Mouse (Mus musculus) cerebellum, adult (tissue): ENCODE results near the gene Ktn1.

Source experiments
- ATAC-seq: cut with Nextera tagmentation; 2 replicates; pipeline ENCODE4 v1.9.2; 2017; ENCODE audit warnings: mild to moderate bottlenecking, moderate library complexity, mixed read lengths; ENCODE audit not compliant: insufficient number of reproducible peaks, low FRiP score, low TSS enrichment

The Ktn1 gene

DNA sequence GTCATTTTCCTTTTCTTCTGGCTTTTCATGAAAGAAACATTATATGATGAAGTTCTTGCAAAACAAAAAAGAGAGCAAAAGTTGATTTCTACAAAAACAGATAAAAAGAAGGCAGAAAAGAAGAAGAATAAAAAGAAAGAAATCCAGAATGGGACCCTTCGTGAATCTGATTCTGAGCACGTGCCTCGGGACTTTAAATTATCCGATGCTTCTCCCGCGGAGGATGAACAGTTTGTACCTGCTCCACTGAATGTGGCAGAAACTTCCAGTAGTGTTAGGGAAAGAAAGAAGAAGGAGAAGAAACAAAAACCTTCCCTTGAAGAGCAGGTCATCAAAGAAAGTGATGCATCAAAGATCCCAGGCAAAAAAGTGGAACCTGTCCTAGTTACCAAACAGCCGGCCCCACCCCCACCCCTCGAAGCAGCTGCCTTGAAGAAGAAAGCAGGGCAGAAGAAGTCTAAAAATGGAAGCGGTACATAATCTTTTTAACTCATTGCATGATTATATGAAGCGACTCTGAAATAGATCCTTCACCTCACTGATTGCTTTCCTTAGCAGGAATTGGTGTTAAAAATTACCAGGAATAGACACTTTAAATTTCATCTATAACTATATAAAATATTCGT is 15.7 kb downstream of the Ktn1 start:
- ATAC-seq, result no peak

DNA sequence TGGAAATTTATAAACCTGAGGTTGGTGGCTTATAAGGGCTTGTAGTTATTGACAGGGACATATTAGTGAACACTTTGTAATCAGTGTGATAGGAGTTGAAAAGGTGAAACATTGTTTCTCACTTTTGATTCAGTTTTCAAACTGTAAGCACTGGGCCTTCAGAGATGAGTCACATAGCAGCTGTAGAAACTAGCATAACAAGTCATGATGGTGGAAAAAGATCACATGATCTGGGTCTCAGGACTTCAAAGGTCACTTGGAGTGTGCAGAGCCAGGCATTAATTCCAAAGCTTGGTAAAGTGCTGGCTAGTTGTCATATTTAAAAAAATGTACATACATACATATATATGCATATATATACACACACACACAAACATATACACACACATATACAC is 16.2 kb downstream of the Ktn1 start:
- no peak for ATAC-seq

DNA sequence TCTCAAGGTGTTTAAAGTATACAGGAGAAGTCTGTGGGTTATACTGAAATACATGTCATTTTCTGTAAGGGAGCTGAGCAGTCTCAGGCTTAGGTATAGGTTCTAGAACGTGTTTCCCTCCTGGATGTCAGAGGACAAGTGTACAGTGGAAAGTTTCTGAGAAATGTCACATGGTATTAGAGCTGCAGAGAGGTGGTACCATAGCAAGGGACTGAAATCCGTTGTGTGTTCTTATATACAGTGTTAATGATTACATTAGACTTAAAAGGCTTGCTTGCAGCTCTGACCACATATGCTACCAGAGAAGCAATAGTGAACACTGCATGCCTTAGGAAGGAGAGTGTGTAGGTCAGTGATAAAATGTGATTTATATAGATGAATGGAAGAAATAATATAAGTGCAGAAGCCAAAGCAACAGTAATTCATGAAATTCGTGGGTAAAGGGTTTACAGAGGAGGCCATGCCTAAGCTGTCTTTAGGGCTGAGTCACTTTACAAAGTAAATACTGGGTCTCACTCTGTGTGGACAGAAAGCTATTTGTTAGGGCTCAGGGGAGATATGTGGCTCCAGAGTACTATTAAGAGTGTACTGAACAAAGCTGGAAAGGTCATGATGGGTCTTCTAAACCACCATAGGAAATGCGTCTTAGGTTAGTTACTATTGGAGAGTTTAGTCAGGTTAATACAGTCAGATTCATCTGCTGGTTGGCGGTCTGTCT is 17.0 kb downstream of the Ktn1 start:
- ATAC-seq, result no peak

DNA sequence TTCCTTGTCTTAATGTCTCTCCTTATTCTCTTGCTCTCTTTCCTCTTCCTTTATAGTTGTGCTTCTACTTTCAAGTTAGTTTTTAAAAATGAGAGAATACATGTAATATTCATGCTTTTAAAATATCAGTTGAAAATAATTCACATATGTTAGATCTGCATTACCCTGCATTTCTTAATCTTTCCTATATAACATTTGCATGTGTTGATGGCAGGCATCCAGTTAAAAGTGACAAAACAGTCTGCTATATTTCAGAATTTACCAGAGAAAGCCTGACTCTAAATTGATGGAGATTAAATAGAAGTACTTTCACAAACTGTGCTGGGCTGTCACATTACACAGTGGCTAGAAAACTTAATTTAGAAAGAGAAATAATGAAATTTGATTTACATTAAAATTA is 19.8 kb downstream of the Ktn1 start:
- ATAC-seq, result no peak

DNA sequence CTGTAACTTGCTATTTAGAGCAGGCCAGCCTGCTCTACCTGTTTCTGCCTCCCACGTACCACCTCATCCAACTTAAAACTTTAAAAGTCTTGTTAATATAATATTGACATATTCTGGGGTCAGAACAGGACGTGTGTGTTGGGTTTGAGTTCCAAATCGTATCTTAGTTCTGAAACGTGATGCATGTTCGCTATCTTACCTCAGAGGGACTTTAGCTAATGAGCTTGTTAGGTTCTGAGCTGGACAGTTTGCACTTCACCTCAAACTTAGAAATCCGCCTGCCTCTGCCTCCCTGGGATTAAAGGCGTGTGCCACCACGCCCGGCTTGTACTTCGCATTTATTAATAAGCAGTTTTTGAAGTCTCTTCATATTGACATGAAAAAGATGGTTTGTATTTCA is 34.6 kb downstream of the Ktn1 start:
- ATAC-seq, result no peak

DNA sequence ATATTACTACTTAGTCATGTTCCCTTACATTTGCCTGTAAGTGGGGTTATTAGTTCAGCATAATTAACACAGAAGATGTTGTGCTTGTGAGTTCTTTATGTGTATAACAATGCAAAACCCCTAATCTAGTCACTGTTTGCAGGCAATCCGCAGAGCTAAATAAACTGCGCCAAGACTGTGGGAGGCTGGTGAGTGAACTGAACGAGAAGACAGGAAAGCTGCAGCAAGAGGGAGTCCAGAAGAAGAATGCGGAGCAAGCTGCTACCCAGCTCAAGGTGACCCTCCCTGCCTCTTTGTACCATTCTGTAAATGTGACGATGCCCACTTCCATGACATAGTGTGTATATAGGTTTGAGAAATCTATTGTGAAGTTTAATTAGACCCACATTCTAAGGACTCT is 36.3 kb downstream of the Ktn1 start:
- no peak for ATAC-seq

DNA sequence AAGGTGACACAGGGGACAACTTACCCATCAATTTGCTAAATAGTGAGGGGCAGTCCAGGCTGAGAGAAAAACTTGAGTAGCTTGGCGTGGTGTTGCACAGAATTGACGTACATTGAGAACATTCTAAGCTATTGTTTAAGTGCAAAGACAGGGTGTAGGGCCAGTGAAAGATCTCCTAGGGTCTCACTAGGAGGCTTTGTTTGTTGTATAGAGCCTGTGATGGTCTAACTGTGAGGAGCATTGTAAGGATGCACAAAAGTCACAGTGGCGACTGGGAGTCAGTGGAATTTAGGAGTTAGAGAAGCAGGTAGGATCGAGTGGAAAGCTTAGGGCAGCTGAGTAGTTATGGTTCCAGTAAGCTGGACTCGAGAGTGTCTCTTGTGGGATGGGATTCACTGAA is 50.9 kb downstream of the Ktn1 start:
- no peak for ATAC-seq

DNA sequence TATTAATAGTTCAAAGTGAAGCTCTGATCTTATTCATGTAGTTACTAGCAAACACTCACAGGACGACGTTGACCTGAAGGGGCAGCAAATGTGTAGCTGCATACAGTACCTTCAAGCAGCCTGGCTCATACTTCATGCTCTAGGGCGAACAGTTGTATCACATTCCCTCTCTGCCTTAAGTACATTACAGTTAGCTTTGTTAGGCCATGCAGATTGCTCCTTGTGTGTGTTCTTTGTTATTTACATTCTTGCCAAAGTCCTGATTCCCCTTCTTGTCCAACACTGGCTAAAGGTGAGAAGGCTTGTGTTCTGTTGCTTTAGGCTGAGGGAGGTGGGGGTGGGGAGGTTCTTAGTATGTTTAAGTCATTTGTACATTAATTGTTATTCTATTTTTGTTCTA is 61.3 kb downstream of the Ktn1 start:
- ATAC-seq, result no peak

DNA sequence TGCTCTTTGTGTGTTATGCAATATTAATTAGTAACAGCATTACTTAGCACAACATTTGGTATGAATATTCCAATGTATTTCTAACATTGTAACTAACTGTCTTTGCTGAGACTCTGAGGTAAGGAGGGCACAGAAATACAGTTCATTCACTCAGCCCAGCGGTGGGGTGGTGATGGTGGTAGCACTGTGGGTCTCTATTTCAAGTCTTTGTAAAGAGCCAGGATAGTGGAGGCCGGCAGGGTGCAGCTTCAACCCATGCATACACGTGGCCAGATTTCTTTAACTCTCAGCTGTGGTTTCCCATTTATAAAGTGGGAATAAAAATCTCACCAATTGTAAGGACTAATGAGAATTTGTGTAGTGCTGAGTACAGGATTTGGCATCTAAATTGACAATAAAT is 67.5 kb downstream of the Ktn1 start:
- ATAC-seq, result no peak

DNA sequence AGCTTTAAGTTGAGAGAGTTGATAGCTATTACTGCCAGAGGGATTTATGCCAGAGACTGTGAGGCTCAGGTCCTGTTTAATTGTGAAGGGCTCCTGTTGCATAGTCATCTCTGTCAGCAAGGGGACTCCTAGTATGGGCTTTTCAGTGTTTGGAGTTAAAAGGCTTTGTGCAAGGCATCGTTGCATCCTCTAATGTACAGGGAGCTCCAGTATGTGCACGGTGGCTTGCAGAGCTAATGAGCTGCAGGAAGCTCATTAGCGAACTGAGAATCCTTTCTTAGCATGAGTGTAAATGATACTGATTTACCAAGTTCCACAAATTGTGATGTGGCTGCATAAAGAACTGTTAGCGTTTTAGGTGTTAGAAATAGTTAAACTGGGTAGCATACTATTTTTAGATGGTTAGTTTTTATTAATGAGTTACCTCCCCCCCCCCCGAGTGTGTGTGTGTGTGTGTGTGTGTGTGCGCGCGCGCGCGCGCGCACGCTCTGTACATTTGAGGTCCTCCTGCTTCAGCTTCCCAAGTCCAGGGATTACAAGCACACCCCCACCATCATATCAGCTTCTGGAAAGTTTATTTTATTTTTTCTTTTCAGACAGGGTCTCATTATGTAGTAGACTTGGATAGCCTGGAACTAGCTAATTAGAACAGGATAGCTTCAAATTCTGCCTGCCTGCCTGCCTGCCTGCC is 69.8 kb downstream of the Ktn1 start:
- ATAC-seq, result no peak

DNA sequence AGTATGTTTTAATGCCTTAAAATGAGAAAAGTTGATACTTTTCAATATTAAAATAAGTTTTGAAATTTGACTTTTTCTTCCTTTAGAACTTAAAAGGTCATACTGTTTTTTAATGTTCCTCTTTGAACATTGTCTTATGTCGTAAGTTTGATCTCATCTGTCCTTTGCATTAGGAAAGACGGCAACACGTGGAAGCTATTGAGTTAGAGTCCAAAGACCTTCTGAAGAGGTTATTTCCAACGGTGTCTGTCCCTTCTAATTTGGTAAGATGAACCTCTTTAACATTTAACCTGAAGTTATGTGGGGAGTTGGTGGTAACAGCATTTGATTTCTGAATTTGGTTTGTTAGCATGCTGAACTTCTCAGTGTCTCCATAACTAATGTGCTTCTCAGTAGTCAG is 71.8 kb downstream of the Ktn1 start:
- ATAC-seq, result no peak

DNA sequence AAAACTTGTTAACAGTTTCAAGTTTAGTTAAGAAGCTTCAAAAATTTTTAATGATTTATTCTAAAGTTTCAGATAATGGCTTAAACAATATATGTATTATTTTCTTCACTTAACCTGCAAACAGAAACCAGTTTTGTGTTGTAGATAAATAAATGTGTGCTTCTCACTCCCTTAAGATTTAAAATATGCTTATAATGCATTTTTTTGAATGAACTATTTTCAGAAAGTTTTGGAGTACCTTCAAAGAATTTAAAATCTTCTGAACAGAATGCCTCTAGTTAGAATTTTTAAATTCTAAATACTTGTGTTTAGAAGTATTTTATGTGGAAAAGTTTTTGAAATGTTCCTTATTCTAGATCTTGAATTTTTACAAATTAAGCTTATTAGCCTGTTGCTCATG is 74.8 kb downstream of the Ktn1 start:
- no peak for ATAC-seq

DNA sequence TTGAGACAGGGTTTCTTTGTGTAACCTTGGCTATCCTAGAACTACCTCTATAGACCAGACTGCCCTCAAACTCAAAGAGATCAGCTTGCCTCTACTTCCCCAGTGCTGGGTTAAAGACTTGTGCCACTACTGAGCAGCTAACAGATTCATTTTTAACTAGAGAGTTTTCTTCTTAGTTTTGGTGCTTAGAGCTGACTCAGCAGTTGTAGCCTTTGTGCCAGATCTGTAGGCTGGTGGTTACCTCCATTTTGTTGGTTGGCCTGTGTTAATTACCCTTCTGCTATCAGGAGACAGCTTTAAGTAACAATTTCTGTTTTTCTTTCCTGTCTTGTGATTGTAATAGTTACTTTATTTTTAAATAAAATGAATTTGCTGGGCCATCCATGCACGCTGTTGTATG is 80.3 kb downstream of the Ktn1 start:
- ATAC-seq, result no peak

DNA sequence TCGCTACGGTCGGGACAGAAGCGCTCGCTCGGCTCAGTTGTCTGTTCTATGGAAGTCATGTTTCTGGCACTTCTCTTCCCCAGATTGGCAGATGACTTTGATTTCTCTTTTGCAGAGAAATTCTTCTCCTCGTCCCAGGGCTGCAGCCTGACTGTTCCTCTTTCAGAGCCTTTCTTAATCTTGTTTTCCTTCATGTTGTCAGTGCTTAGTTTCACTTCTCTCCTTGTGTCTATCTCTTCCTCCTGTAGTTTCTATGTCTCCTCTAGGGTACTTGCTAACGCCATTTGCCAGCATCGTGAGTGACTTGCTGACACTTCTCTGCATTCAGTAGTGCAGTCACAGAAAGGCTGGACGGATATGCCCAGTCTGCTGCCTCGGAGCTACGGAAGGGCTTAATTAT is 87.1 kb downstream of the Ktn1 start:
- ATAC-seq, result no peak

DNA sequence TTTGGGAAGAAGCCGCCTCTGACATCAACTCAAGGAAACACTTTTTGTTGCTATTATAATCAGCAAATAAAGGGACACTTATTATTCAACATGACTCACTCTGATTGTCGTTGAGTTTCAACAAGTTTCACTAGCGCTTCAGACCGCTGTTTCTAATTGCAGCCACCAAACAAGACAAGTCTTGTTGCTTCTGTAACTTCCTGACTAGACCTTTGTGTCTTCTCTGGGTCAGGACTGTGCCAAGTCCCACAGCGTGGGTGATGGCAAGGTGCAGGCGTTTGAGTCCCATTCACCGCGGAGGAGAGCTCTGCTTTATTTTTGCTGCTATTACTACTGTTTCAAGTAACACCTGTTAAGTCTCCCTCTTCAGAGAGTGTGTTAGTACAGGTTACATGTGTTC is 88.2 kb downstream of the Ktn1 start:
- no peak for ATAC-seq

DNA sequence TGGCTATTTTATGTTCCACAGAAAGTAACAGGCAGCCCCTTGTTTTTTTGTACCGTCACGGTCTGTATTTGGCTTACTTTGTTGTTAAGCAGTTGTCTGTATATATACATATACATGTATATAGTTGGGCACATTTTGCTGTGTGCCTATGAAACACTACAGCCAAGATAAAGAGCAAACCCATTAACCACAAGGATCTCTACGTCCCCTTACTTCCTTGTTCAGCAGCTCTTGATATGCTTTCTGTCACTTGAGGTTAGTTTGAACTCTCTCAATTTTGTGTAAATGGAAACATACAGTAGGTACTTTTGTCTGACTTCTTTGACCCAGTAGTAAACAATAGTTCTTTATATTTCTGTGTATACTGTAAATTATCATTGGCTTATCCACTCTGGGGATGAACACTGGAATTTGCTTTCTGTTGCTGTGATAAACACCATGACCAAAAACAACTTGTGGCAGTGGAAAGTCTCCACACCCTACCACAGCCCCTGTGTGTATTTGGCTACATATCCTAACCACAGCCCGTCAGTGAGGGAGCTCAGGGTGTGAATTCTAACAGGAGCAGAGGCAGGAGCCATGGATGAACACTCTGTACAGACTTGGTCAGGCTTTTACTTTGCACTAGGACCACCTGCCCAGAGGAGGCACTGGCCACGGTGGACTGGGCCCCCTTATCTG is 92.2 kb downstream of the Ktn1 start:
- no peak for ATAC-seq

DNA sequence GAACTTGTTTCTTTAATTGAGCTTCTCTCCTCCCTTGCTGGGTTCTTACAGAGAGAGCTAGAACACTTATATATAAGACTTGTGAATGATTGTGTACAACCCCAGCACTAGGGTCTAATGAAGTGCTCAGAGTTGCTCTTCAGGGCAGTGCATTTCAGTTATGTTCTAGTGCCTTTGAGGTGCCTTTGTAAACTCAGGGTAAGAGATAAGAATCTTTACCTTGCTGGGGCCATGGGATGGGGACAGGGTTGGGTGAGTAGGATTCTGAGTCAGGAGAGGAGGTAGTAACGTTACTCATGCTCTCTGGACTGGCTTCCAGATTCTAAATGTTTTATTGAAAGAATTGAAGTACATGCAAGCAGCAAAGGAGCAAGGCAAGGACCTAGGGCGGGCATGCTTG is 92.8 kb downstream of the Ktn1 start:
- no peak for ATAC-seq

DNA sequence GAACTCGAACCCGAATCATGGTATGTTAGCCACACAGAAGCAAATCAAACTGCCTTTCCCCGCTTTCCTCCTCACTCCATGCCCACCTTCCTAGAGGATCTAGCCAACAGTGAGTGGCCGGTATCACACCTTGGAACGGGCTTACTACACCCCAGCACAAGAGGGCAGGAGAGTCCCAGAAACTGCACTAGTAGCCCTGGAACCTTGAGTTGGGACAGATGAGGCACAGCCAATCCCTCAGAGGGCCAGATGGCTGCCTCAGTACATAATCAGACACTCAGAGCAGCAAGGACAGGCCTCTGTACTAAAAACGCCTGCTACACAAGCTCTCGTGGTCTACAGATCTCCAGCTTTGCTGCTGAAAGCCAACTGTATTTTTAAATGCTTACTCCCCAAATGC is 94.4 kb downstream of the Ktn1 start:
- no peak for ATAC-seq

DNA sequence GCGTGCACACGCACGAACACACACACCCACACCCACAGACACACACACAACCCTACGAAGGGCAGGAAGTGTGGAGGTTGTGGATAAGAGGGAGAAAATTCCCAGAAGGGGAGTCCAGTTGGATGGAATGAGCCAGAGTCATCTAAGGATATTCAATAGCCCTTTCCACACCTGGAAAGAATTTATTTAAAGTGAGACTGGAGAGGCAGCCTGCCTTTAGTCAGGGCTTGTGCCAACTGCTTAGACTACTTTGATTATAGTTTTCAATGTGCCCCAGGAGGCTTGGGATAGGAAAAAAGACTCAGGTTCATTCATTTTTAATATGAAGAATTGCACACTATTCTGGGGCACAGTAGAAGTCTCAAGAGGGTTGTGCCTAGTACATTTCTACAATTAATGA is 96.8 kb downstream of the Ktn1 start:
- ATAC-seq, result 0 out of 2 replicates have a peak, but pooled peaks have one; percentile 11

DNA sequence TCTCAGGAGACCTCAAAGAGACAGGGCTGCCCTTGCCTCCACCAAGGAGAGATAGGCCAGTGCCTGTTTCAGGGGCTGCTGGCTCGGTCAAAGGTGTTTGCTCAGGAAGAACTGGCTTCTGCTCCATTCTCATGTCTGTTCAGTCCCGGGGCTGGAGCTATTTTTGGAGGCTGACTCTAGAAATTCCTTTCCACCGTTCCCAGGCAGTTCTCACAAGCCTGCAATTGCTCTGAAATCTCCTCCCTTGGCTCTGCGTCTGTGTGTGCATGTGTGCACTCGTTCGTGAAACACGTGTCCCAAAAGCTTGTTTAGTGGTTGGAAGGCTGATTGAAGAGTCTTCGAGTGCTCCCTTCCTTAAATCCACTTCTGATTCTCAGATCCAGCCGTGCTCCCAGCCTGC is 99.3 kb downstream of the Ktn1 start:
- no peak for ATAC-seq

DNA sequence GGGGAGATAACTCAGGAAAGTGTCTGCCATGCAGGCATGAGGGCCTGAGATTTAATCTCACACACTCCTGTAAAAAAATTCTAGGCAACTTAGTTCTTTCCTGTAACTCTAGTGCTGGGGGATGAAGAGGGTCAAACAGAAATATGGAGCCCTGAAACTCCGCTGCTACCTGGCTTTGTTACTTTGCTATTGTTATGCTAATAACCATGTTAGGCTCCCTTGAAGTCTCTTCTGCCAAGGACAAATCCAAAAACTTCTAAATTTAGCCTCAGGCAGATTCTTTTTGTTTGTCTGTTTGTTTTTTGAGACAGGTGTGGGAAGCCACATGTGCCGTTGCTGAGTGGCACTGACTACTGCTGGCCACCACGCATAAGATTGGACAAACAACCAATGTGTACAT is 100.5 kb downstream of the Ktn1 start:
- ATAC-seq, result no peak
